Mouse (Mus musculus) spleen, adult 2 months (tissue): ENCODE results near the gene Fosb. TPM values are rescaled to one million over a fixed set of nuclear protein-coding genes. Genes with fewer than 3 reads are reported as not detected.
A peak's percentile ranks its signal among the peaks of the same experiment; 100 is the strongest.

Experiments
- DNase-seq, 2 experiments: peaks; one replicate each; pipeline versions ENCODE4 v3.0.0 to v3.0.0-alpha.2; 2012 to 2021; ENCODE audit warnings: low spot score in 2 of 2, low read depth in 1 of 2
- H3K27ac ChIP-seq: fragments of 200-500 bp; 2 replicates; pipeline ENCODE4 v1.5.1; 2012; ENCODE audit warnings: low read length, inconsistent platforms; ENCODE audit not compliant: insufficient read depth
- H3K27me3 ChIP-seq: fragments of 200-500 bp; 2 replicates; pipeline ENCODE4 v1.6.1; 2012; ENCODE audit warnings: mild to moderate bottlenecking, moderate library complexity, low read length, inconsistent platforms; ENCODE audit not compliant: control insufficient read depth, insufficient read depth
- H3K36me3 ChIP-seq: fragments of 200-500 bp; 2 replicates; pipeline ENCODE4 v1.6.1; 2012; ENCODE audit warnings: mild to moderate bottlenecking, low read length, inconsistent platforms; ENCODE audit not compliant: control insufficient read depth, insufficient read depth
- H3K4me1 ChIP-seq: fragments of 200-500 bp; 2 replicates; pipeline ENCODE4 v1.6.1; 2011; ENCODE audit warnings: inconsistent platforms; ENCODE audit not compliant: control insufficient read depth, insufficient read depth, insufficient read length
- H3K4me3 ChIP-seq: fragments of 200-500 bp; 2 replicates; pipeline ENCODE4 v1.5.1; 2011; ENCODE audit warnings: mild to moderate bottlenecking, inconsistent platforms; ENCODE audit not compliant: insufficient read depth, insufficient read length; ENCODE audit errors: extremely low read depth
- CTCF ChIP-seq: fragments of 200-500 bp; IDR thresholded peaks from 2 replicates; pipeline ENCODE4 v1.5.1; 2011; ENCODE audit warnings: mild to moderate bottlenecking, inconsistent platforms; ENCODE audit not compliant: insufficient read depth, insufficient read length, insufficient replicate concordance; ENCODE audit errors: extremely low read depth
- POLR2A ChIP-seq: fragments of 200-500 bp; IDR thresholded peaks from 2 replicates; pipeline ENCODE4 v1.6.1; 2011; ENCODE audit warnings: low read depth, low read length, inconsistent platforms
- WGBS: fragments of 180-500 bp; shearing (Covaris S2); methylation state at CpG from one replicate; pipeline ENCODE4 v1.1.7; 2018; 5-methylcytosine and 5-hydroxymethylcytosine counted together
- polyA plus RNA-seq: library from polyadenylated mRNA; depleted of rRNA; stranded (reverse); fragments of >200 nt; gene quantifications from 2 replicates; pipeline ENCODE4 v1.2.3, GENCODE M21; 2012

Fosb gene
- polyA plus RNA-seq, 1 experiment = 1.6 TPM

DNA sequence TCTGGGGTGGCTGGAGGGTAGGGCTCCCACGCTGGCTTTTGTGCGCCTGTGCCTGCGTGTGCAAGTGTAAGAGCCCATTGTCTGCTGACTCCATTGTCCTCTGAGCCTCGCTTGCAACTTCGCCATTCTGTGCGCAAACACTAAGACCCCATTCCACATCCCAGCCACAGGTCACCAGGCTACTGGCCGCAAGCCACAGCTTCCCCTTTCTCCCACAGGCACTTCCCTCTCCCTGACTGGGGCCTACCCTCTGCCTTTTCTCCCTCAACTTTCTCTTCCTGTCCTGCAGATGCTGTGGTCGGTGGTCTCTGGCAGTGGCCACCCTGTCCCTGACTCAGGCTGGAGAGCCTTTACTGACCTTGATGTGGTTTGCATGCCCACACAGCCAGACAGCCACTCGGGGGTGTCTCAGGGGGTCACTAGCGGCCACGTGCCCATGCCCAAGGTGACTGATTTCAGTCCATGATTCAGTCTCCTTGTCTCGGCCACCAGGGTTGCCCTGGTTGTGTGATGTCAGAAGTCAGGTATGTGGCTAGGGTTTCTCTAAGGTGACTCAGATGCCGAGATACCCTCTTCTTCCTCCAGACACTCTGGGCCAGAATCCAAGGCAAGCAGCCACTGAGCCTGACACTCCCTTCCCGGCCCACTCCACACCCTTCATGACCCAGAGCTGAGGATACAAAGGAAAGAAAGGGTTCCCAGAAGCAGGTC is 6.8 kb upstream of the Fosb start:
- no peak for DNase-seq
- no peak overlapping the region for H3K4me3 ChIP-seq
- no peak overlapping the region for H3K27ac ChIP-seq
- 0 out of 2 replicates have a peak, but pooled peaks cover 1% of the 10 kb centered on the region for H3K27me3 ChIP-seq
- WGBS = 9% methylated on average over 14 of the region's 14 CpGs
- TF ChIP-seq POLR2A (no peak), CTCF (no peak)
- no peaks in the 10 kb centered on the region for H3K36me3 ChIP-seq
- peaks cover 23% of the 10 kb centered on the region; the same call in 1 of the 2 replicates for H3K4me1 ChIP-seq

- 0 out of 2 replicates have a peak, but pooled peaks cover 1% of the 10 kb centered on the region for H3K27me3 ChIP-seq
- no peak overlapping the region for H3K4me3 ChIP-seq
- TF ChIP-seq CTCF (no peak), POLR2A (no peak)
- DNase-seq = no peak
- no peaks in the 10 kb centered on the region for H3K36me3 ChIP-seq
- no peak overlapping the region for H3K27ac ChIP-seq
- WGBS = 91% methylated on average over 5 of the region's 5 CpGs
- H3K4me1 ChIP-seq = peaks cover 9% of the 10 kb centered on the region; the same call in 1 of the 2 replicates
Observed at GRCm38 (mm10) chr7:19314033-19314432, 4.2 kb upstream of the Fosb start.

- TF ChIP-seq CTCF = no peak
- no peak for TF ChIP-seq POLR2A
- H3K4me3 ChIP-seq = no peak overlapping the region
- H3K36me3 ChIP-seq = no peaks in the 10 kb centered on the region
- 0 out of 2 replicates have a peak, but pooled peaks cover 1% of the 10 kb centered on the region for H3K27me3 ChIP-seq
- 66% methylated on average over 4 of the region's 4 CpGs for WGBS
- DNase-seq = no peak
- peaks cover 7% of the 10 kb centered on the region; the same call in 1 of the 2 replicates for H3K4me1 ChIP-seq
- H3K27ac ChIP-seq = no peak overlapping the region
Observed at GRCm38 (mm10) chr7:19311991-19312390, 2.1 kb upstream of the Fosb start.

DNA sequence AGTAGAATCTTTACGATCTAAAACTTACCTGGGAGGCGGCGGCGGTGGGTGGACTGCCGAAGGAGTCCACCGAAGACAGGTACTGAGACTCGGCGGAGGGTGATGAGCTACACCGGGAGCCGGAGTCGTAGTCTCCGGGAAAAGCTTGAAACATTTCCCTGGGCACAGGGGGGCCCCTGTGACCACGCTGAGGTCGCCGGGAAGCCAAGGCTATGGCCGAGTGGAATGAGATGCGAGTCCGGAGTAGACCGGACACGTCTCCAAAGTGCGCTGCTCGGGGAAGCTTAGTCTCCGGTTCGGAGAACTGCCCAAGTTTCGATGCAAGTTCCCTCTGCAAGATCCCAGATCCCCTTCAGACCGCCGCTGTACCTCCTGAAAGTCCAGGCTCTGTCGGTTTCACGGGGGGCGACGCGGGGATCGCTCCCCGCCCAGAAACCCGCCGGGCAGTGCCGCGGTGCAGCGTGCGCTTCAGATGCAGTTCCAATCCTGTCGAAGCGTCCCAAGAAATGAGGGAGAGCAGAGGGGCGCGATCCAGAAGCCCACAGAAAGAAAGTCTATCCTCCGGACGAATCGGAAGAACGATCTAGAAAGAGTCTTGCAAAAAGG is 470 bp downstream of the Fosb start:
- under 1% methylated on average over 48 of the region's 48 CpGs for WGBS
- DNase-seq = no peak

DNA sequence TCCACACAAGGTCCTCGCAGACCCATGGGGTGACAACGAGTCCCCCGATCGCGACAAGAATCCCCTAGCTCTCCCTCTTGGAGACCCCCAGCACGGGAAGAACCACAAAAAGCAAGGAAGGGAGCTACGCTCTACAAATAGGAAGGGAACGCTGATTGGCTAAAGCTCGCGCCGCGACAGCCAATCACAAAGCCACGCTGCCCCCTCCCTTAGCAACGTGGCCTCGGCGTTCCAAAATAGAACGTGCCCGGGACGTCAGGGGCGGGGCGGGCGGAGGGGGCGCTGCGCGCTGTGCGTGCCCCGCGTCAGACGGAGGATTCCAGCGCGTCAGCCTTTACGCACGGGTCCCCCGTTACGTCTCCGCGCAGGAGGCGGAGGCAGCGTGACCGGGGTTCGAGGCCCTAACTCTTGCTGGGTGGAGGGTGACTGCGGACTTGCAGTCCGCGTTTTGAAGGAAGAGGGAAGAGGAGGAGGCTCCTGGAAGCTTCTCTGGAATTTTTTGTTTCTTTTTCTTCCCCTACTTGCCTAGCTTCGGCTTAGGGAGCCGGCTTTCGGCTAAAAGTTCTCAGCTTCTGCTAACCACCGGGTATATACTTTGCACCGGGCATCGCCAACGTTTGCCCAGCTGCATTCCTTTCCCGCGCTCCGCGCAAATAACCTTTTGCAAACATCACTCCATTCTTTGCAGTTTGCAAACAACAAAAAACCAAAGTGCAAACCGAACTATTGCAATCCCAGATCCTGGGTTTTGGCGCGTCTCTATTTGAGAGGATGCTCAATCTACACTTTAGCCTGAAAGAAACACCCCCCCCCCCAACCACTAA is 1.2 kb downstream of the Fosb start:
- WGBS = under 1% methylated on average over 58 of the region's 58 CpGs

More for the DNA sequence above, 470 bp downstream of the Fosb start:
- Histone ChIP-seq H3K27ac (no peak overlapping the region), H3K27me3 (peaks cover 6% of the 10 kb centered on the region), H3K4me1 (peaks cover 13% of the 10 kb centered on the region; the same call in 1 of the 2 replicates), H3K4me3 (peak overlapping the region; percentile 57), H3K36me3 (no peaks in the 10 kb centered on the region)
- TF ChIP-seq CTCF (no peak), POLR2A (no peak)

DNA sequence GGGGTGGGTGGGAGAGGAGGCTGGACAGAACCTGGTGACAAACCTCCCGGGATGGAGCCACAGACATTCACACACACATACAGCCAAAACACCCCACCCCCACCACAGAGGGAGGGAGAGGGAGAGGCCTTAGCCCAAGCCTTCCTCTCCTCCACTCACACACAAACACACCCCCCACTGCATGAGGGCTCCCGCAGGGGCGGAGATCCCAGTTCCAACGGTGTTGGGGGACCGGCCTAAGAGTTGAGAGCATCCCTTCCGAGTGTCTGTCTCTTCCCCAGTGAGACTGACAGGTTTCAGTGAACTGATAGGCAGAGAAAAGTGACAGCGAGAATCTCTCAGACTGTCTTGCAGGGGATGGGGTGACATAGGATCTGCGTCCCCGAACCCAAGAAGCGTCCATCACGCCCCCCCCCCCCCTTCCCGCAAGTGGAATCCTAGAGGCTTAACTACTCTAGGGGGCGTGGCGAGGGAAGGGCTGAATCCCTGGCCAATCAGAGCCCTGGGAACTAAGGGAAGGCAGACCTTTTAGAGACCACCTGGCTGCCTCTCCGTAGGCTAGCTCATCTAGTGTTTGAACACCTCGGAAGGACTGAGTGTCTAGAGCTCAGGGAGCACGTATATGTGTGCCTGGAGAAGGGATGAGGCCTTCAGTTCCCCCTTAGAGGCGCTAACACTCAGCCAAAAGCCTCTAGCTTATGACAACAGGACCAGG is 2.0 kb downstream of the Fosb start:
- Histone ChIP-seq H3K27me3 (peaks cover 10% of the 10 kb centered on the region), H3K4me3 (peak overlapping the region; percentile 67), H3K36me3 (no peaks in the 10 kb centered on the region), H3K4me1 (peaks cover 17% of the 10 kb centered on the region; the same call in 1 of the 2 replicates), H3K27ac (peak overlapping the region; percentile 86)
- peak in 1 of 2 experiments; percentile 60 for DNase-seq
- TF ChIP-seq CTCF (no peak), POLR2A (no peak)
- 4% methylated on average over 18 of the region's 18 CpGs for WGBS

More for the DNA sequence above, 1.2 kb downstream of the Fosb start:
- peak overlapping the region; percentile 86 for H3K27ac ChIP-seq
- peak overlapping the region; percentile 67 for H3K4me3 ChIP-seq
- peaks cover 14% of the 10 kb centered on the region; the same call in 1 of the 2 replicates for H3K4me1 ChIP-seq
- peak; percentile 84 to 95 for DNase-seq
- TF ChIP-seq CTCF = no peak; the same call in 1 of the 2 replicates
- TF ChIP-seq POLR2A = peak; percentile 46
- H3K27me3 ChIP-seq = peaks cover 10% of the 10 kb centered on the region
- no peaks in the 10 kb centered on the region for H3K36me3 ChIP-seq
